8 mouse cellular contexts compared by ENCODE assay signal in genomic region chr12:21265946-21266783, GRCm38 (mm10). TPM values are rescaled to one million over a fixed set of nuclear protein-coding genes. Genes with fewer than 3 reads are reported as not detected.
DNase-seq lines count a peak whose midpoint lies in the region; ATAC-seq and TF ChIP-seq lines count a peak whose summit lies in the region.

No protein-coding gene starts in this region.

- TF ChIP-seq EP300 in CH12.LX (IDR thresholded peaks at IDR 0.05; ENCODE audit: low read length): no peak

- 75% methylated on average over 14 of the region's 14 CpGs for WGBS in forebrain, embryonic 12.5 days
- 74% methylated on average over 14 of the region's 14 CpGs for WGBS in heart, embryonic 16.5 days
- 79% methylated on average over 14 of the region's 14 CpGs for WGBS in liver, adult 2 months

- dilution Hi-C loops in CH12.LX (cut with MboI; ENCODE audit: extremely low pct_ligation_motif_present, extremely low pct_unique_long_range_greater_than_20kb, low sequenced_read_pairs): no loop called here

- no peak overlapping the region for H3K9ac ChIP-seq in CH12.LX (ENCODE audit: insufficient read depth, low read depth)
- H3K9ac ChIP-seq in forebrain, embryonic 12.5 days: no peak overlapping the region
- H3K9ac ChIP-seq in heart, embryonic 16.5 days (ENCODE audit: low read length): no peak overlapping the region
- no peak overlapping the region for H3K9ac ChIP-seq in liver, adult 2 months (ENCODE audit: low read depth, low read length)

- in situ Hi-C loops in CH12.LX (cut with MboI; ENCODE audit: low pct_ligation_motif_present, low pct_unique_long_range_greater_than_20kb, low sequenced_read_pairs): loop anchor here (25.0 kb wide), 1 partner anchor 179 kb away; no protein-coding TSS in a partner anchor

- no peak overlapping the region for H3K27ac ChIP-seq in CH12.LX (ENCODE audit: insufficient read depth, low read depth)
- H3K27ac ChIP-seq in forebrain, embryonic 12.5 days: no peak overlapping the region
- H3K27ac ChIP-seq in heart, embryonic 16.5 days (ENCODE audit: low read length): no peak overlapping the region
- no peak overlapping the region for H3K27ac ChIP-seq in liver, adult 2 months (replicated peaks; ENCODE audit: insufficient read depth, low read depth, low read length)

- TF ChIP-seq CTCF in CH12.LX (conservative IDR thresholded peaks at IDR 0.05 in 1 of 2, IDR thresholded peaks at IDR 0.05 in 1 of 2; ENCODE audit: low read depth in 2 of 2, low read length in 2 of 2): peak; percentile 18 to 75; a peak in 2 of 4 replicates
- peak; percentile 84 for TF ChIP-seq CTCF in liver, adult 2 months (IDR thresholded peaks at IDR 0.05; ENCODE audit: low read depth, low read length)

- peak; percentile 61 for TF ChIP-seq RAD21 in CH12.LX (IDR thresholded peaks at IDR 0.05; ENCODE audit: low read depth, low read length)

- no peaks in the 10 kb centered on the region for H3K27me3 ChIP-seq in CH12.LX (replicated peaks)
- H3K27me3 ChIP-seq in forebrain, embryonic 12.5 days: no peaks in the 10 kb centered on the region
- H3K27me3 ChIP-seq in heart, embryonic 16.5 days (ENCODE audit: control insufficient read depth, insufficient read depth, low read length): no peaks in the 10 kb centered on the region
- no peaks in the 10 kb centered on the region for H3K27me3 ChIP-seq in liver, adult 2 months (ENCODE audit: control insufficient read depth, insufficient read depth, low read length)

- H3K9me3 ChIP-seq in CH12.LX (replicated peaks; ENCODE audit: low read length): no peaks in the 10 kb centered on the region
- no peaks in the 10 kb centered on the region for H3K9me3 ChIP-seq in forebrain, embryonic 12.5 days
- H3K9me3 ChIP-seq in heart, embryonic 16.5 days (replicated peaks; ENCODE audit: control insufficient read depth, low read length): no peaks in the 10 kb centered on the region

- H3K36me3 ChIP-seq in CH12.LX (replicated peaks in 1 of 2; ENCODE audit: control insufficient read depth in 1 of 2, insufficient read depth in 1 of 2, low read length in 1 of 2): peaks cover 14 to 69% of the 10 kb centered on the region in 2 experiments
- peaks cover 86% of the 10 kb centered on the region for H3K36me3 ChIP-seq in forebrain, embryonic 12.5 days (replicated peaks)
- H3K36me3 ChIP-seq in heart, embryonic 16.5 days (ENCODE audit: control insufficient read depth, insufficient read depth): peaks cover 31% of the 10 kb centered on the region
- peaks cover 15% of the 10 kb centered on the region for H3K36me3 ChIP-seq in liver, adult 2 months (ENCODE audit: control insufficient read depth, insufficient read depth, low read length)

- no peaks in the 10 kb centered on the region for H3K79me2 ChIP-seq in CH12.LX (replicated peaks; ENCODE audit: control insufficient read depth, extremely low read depth, insufficient read depth, poor library complexity, severe bottlenecking)
- H3K79me2 ChIP-seq in liver, adult 2 months (ENCODE audit: control insufficient read depth, insufficient read depth, low read length): no peaks in the 10 kb centered on the region

- ATAC-seq in forebrain, embryonic 12.5 days (ENCODE audit: low FRiP score): peak; percentile 86
- peak; percentile 56; the same call in 1 of the 2 replicates for ATAC-seq in heart, embryonic 16.5 days (replicated peaks; ENCODE audit: extremely low read depth, insufficient read depth, low FRiP score)
- 0 out of 2 replicates have a peak, but pooled peaks have one; percentile 20 for ATAC-seq in monocyte, adult 5-6 weeks (replicated peaks; ENCODE audit: insufficient number of reproducible peaks, low FRiP score, low TSS enrichment, poor library complexity, severe bottlenecking)

- TF ChIP-seq POLR2A in CH12.LX (IDR thresholded peaks at IDR 0.05; ENCODE audit: low read depth, low read length): no peak
- TF ChIP-seq POLR2A in liver, adult 2 months (IDR thresholded peaks at IDR 0.05; ENCODE audit: extremely low read depth, insufficient read depth, low read length): no peak

- no peak overlapping the region for H3K4me3 ChIP-seq in CH12.LX (replicated peaks in 1 of 3; ENCODE audit: low read depth in 2 of 3, low read length in 2 of 3, poor library complexity in 1 of 3)
- no peak overlapping the region for H3K4me3 ChIP-seq in forebrain, embryonic 12.5 days (replicated peaks)
- H3K4me3 ChIP-seq in heart, embryonic 16.5 days (ENCODE audit: low read length): no peak overlapping the region
- H3K4me3 ChIP-seq in liver, adult 2 months (ENCODE audit: insufficient read depth, low read depth, low read length): no peak overlapping the region

- H3K4me1 ChIP-seq in CH12.LX (ENCODE audit: control insufficient read depth in 1 of 2, insufficient read depth in 2 of 2): peaks cover 6 to 11% of the 10 kb centered on the region in 2 experiments; a peak in 3 of 4 replicates
- no peaks in the 10 kb centered on the region for H3K4me1 ChIP-seq in forebrain, embryonic 12.5 days
- peaks cover 3% of the 10 kb centered on the region for H3K4me1 ChIP-seq in heart, embryonic 16.5 days (ENCODE audit: control insufficient read depth, insufficient read depth, low read length)
- H3K4me1 ChIP-seq in liver, adult 2 months (ENCODE audit: control insufficient read depth, insufficient read depth, low read length): peaks cover 4% of the 10 kb centered on the region; the same call in 1 of the 2 replicates

- H3K4me2 ChIP-seq in CH12.LX (ENCODE audit: insufficient read depth, low read depth, poor library complexity, severe bottlenecking): no peak overlapping the region
- H3K4me2 ChIP-seq in forebrain, embryonic 12.5 days: no peak overlapping the region
- H3K4me2 ChIP-seq in heart, embryonic 16.5 days (ENCODE audit: low read depth, low read length): no peak overlapping the region

- peak; percentile 29 for DNase-seq in CH12.LX (ENCODE audit: extremely low read depth)
- peak; percentile 83 for DNase-seq in brain, adult 2 months (ENCODE audit: low read depth, low spot score)
- DNase-seq in kidney, postnatal 10 days: peak; percentile 80
- DNase-seq in liver, adult 2 months (ENCODE audit: extremely low read depth, low read depth, low spot score): no peak
- peak; percentile 21 for DNase-seq in testis, postnatal 14 days (ENCODE audit: low spot score)

TF ChIP-seq in CH12.LX, 34 proteins besides CTCF, POLR2A, EP300 and RAD21:
- TF ChIP-seq ETS1 (conservative IDR thresholded peaks at IDR 0.05; ENCODE audit: low read depth, low read length) (no peak), SMC3 (IDR thresholded peaks at IDR 0.05; ENCODE audit: low read depth, low read length) (peak; percentile 67)

RNA-seq across cellular contexts. Expression of gene Cpsf3, which starts 19.0 kb away (rescaled TPM):
- total RNA-seq in CH12.LX (2012; rRNA removed) (79.8 and 89.1 TPM in 2 replicates), CH12.LX (2014; rRNA removed) (117 and 119 TPM in 2 replicates)
- polyA plus RNA-seq in CH12.LX (2012; ENCODE audit: insufficient read length, low read depth): 159 and 193 TPM in 2 replicates
- 124 and 130 TPM in 2 replicates for polyA plus RNA-seq in forebrain, embryonic 12.5 days (2016; fragmentation: Nextera tagmentation; extraction: Ambion mirVana)
- polyA plus RNA-seq in heart, embryonic 16.5 days (2015; fragmentation: Nextera tagmentation; extraction: Ambion mirVana): 70.9 and 77.0 TPM in 2 replicates
- total RNA-seq in liver, adult 2 months (2014; rRNA removed): 28.7 and 34.1 TPM in 2 replicates
- polyA plus RNA-seq in liver, adult 2 months (2012; rRNA removed): 14.7 and 16.1 TPM in 2 replicates
- total RNA-seq in monocyte, adult 5-6 weeks (2017): 90.5 to 117 TPM (median 105 TPM) in 3 replicates

RNA-seq across cellular contexts. Expression of gene Itgb1bp1, which starts 19.9 kb away (rescaled TPM):
- 37.7 and 44.1 TPM in 2 replicates for total RNA-seq in CH12.LX (2012; rRNA removed)
- 57.9 and 69.8 TPM in 2 replicates for total RNA-seq in CH12.LX (2014; rRNA removed)
- 77.5 and 83.6 TPM in 2 replicates for polyA plus RNA-seq in CH12.LX (2012; ENCODE audit: insufficient read length, low read depth)
- 37.2 and 39.2 TPM in 2 replicates for polyA plus RNA-seq in forebrain, embryonic 12.5 days (2016; fragmentation: Nextera tagmentation; extraction: Ambion mirVana)
- polyA plus RNA-seq in heart, embryonic 16.5 days (2015; fragmentation: Nextera tagmentation; extraction: Ambion mirVana): 38.7 and 38.8 TPM in 2 replicates
- total RNA-seq in liver, adult 2 months (2014; rRNA removed): 17.3 and 26.4 TPM in 2 replicates
- 7.0 and 8.3 TPM in 2 replicates for polyA plus RNA-seq in liver, adult 2 months (2012; rRNA removed)
- 25.2 to 56.4 TPM (median 39.1 TPM) in 3 replicates for total RNA-seq in monocyte, adult 5-6 weeks (2017)

RNA-seq across cellular contexts. Expression of gene Iah1, which starts 50.0 kb away (rescaled TPM):
- total RNA-seq in CH12.LX (2012; rRNA removed): 64.8 and 126 TPM in 2 replicates
- 105 and 106 TPM in 2 replicates for total RNA-seq in CH12.LX (2014; rRNA removed)
- 55.1 and 62.2 TPM in 2 replicates for polyA plus RNA-seq in CH12.LX (2012; ENCODE audit: insufficient read length, low read depth)
- 41.9 and 45.3 TPM in 2 replicates for polyA plus RNA-seq in forebrain, embryonic 12.5 days (2016; fragmentation: Nextera tagmentation; extraction: Ambion mirVana)
- 42.2 and 46.5 TPM in 2 replicates for polyA plus RNA-seq in heart, embryonic 16.5 days (2015; fragmentation: Nextera tagmentation; extraction: Ambion mirVana)
- 258 and 346 TPM in 2 replicates for total RNA-seq in liver, adult 2 months (2014; rRNA removed)
- 330 and 339 TPM in 2 replicates for polyA plus RNA-seq in liver, adult 2 months (2012; rRNA removed)
- 10.9 to 21.8 TPM (median 14.6 TPM) in 3 replicates for total RNA-seq in monocyte, adult 5-6 weeks (2017)

Comparison
In these comparisons a context has a peak if more than half of its experiments do, and no peak if none do; other contexts are left out.
1. ATAC-seq: peak in every context shown above with its lines; median percentile 86 in forebrain, embryonic 12.5 days; 56 in heart, embryonic 16.5 days; 20 in monocyte, adult 5-6 weeks.